Mouse (Mus musculus): Measurements from ENCODE around the gene Clcf1.
"Not testable (repeated sequence)": the region's sequence is repeated elsewhere in the genome, so short reads cannot be mapped to it uniquely, and the experiment has no call there.

Clcf1 gene

DNA sequence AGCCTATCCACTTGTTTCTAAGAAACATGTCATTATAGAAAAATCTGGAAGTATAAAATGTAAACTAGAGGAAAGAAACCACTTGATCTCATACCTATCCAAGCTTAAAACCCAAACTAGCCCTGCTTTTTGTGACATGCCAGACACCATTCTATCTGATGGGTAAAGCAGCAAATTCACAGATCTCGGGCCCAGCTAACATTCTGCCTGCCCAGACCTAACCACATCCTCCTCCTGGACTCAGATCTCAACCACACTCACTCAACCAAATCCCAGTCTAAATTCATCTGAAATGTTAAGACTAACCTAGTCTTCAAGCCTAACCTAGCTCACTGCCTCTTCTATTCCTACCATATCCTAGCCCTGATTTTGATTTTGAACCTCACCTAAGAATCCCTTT, 4.7 kb downstream of the Clcf1 start:
- DNase-seq = no peak

DNA sequence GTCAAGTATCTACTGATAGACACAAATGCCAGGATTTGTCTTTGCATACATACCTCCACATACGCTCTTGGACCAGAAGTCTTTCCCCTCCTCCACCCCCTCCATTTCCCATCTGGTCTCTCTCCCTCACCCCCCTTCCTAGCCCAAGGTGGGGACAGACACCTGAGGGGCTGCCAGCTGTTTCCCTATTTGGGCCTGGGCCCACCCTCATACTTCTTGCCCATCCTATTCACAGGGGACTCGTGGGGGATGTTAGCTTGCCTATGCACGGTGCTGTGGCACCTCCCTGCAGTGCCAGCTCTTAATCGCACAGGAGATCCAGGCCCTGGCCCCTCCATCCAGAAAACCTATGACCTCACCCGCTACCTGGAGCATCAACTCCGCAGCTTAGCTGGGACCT, 5.9 kb downstream of the Clcf1 start:
- DNase-seq = peak in 1 of 2 experiments; percentile 2

DNA sequence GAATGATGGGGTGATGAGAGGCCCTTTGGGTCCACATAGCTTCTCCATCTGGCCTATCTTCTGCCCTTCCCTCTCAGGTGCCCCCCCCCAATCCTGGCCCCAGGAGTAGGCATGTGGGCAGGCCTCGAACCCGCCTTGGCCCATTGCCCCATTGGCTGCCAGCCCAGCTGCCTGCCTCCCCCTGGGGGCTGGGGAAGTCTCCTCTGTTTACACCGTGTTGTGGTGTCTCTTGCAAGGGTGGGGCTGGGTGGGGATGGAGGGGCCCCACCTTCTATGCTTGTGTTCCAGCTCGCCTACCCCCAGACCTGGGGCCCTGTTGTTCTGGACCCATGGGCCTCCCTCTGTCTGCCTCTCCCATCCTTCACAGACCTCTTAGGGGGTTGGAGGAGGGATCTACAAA, 6.4 kb downstream of the Clcf1 start:
- DNase-seq = peak in 1 of 2 experiments; percentile 9

DNA sequence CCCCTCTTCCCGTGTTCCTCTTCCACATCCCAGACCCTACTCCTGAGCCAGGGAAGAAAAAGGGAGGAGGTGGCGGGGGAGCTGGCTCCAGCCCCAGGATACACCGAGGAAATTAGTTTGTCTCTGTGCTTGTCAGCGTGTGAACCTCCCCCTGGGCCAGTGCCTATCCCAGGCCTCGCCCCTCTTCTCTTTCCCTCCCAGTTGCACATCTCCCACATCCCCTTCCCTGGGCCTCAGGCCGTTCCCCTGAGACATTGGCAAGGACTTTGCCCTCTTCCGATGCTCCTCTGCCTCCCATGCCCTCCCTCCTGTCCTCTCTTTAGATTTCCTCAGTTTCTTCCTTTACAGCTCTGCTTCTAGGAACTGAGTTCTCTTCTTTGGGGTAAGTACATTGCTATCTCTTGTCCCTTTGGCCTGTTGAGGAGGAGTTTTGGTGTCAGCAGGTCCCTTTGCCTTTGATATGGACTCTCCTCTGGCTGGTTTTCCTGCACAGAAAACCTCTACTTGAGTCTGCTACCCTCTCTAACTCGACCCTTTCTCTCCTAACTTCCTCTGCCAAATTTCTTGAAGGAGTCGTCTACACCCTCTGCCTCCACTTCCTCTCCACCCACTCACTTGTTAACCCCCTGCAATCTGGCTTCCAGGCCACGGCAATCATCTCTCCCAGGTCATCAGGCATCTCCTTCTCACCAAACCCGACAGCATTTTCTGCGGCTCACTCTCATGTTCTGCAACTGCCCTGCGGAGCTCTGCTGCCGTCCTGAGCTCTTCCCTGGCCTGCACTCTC, 7.1 kb downstream of the Clcf1 start:
- DNase-seq = no peak

DNA sequence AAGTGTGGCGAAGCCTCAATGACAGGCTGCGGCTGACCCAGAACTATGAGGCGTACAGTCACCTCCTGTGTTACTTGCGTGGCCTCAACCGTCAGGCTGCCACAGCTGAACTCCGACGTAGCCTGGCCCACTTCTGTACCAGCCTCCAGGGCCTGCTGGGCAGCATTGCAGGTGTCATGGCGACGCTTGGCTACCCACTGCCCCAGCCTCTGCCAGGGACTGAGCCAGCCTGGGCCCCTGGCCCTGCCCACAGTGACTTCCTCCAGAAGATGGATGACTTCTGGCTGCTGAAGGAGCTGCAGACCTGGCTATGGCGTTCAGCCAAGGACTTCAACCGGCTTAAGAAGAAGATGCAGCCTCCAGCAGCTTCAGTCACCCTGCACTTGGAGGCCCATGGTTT, 8.1 kb downstream of the Clcf1 start:
- DNase-seq = no peak

- no peak for DNase-seq
Observed at GRCm38 (mm10) chr19:4226779-4227178, 12.7 kb downstream of the Clcf1 start.

- DNase-seq = no peak
Observed at GRCm38 (mm10) chr19:4227446-4227845, 13.4 kb downstream of the Clcf1 start.

GRCm38 (mm10) chr19:4227894-4228678, 14.0 kb downstream of the Clcf1 start:
- DNase-seq = peak; percentile 77 to 79

GRCm38 (mm10) chr19:4228891-4229290, 14.9 kb downstream of the Clcf1 start:
- DNase-seq = no peak

- no peak for DNase-seq
Observed at GRCm38 (mm10) chr19:4229451-4230076, 15.5 kb downstream of the Clcf1 start.

GRCm38 (mm10) chr19:4230415-4230814, 16.4 kb downstream of the Clcf1 start:
- DNase-seq = no peak

- DNase-seq = peak; percentile 97 to 99
Observed at GRCm38 (mm10) chr19:4231253-4232185, 17.5 kb downstream of the Clcf1 start, which contains the start of gene Pold4. TSS of gene Pold4 (plus strand) at chr19:4231899.

- DNase-seq = no peak
Observed at GRCm38 (mm10) chr19:4232186-4232572, 18.1 kb downstream of the Clcf1 start.

GRCm38 (mm10) chr19:4232651-4233050, 18.6 kb downstream of the Clcf1 start:
- no peak for DNase-seq

DNA sequence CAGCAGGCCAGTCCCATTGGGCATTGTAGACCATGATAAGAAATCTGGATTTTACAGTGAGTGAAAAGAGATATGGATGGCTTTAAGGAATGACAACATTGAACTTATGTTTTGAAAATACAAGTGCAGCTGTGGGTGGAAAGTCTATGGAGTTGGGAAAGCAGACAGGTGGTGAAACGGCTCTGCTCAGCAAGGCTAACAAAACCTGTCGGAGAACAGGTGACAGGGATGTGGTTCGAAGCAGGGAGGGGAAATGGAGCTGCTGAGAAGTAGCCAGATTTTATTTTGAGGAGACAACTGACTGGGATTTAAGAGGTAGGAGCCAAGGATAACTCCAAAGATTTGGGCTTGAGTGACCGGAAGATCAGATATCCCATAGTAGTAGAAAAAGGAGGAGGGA, 20.5 kb downstream of the Clcf1 start:
- DNase-seq = no peak

DNA sequence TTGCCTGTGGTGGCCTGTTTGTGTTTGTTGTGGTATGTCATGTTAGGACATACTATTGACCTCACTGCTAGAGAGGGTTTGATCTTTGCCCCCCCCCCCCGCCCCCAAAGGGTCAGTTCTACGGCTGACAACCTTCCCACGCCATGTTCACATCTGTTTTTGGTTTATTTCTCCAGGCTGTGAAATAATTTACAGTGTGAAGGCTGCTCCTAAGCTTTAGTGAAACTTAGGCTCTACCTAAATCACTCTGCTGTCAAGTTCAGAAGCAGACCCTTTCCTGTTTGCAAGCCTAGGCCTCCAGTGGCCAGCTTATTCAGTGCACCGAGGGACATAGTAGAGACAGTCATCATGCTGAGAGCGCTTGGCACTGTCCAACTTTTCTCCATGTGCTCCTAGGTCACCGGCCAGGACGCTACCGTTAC, 26.2 kb downstream of the Clcf1 start:
- DNase-seq = no peak

- DNase-seq = no peak
Observed at GRCm38 (mm10) chr19:4242416-4242815, 28.4 kb downstream of the Clcf1 start.

GRCm38 (mm10) chr19:4244775-4245174, 30.7 kb downstream of the Clcf1 start:
- no peak for DNase-seq

DNA sequence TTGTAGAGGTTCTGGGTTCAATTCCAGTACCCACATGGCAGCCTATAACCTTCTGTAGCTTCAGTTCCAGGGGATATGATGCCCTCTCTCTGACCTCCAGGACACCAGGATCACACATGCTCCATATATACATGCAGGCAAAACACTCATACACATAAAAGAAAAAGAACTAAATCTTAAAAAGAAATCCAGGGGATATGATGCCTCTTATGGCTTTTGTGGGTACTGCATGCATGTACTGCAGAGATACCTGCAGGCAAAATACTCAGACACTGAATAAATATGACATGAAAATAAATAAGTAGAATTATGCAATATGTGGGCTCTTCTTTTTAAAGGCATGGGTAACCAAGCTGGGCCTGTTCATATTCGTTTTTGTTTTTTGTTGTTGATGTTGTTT, 33.0 kb downstream of the Clcf1 start:
- DNase-seq = no peak

DNA sequence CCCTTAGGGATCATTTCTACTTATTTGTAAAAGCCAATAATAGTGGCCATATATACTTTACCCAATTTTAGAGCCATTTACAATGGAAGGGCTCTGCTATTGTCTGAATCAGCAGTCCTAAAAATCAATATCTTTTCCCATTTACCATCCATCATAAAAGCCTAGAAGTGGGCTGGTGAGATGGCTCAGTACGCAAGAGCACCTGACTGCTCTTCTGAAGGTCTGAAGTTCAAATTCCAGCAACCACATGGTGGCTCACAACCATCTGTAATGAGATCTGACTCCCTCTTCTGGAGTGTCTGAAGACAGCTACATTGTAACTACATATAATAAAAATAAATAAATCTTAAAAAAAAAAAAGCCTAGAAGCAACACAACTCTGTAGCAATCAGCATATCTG, 34.6 kb downstream of the Clcf1 start:
- not testable (repeated sequence) for DNase-seq

GRCm38 (mm10) chr19:4254230-4254629, 40.2 kb downstream of the Clcf1 start:
- no peak for DNase-seq

GRCm38 (mm10) chr19:4255583-4256162, 41.6 kb downstream of the Clcf1 start:
- no peak for DNase-seq

All from cerebellum, adult 18-20 months (tissue).